Mouse (Mus musculus): ENCODE measurements around the gene Myo1b. TPM values are rescaled to one million over a fixed set of nuclear protein-coding genes. Genes with fewer than 3 reads are reported as not detected.

Myo1b gene
- total and polyA plus RNA-seq, 3 experiments: 0.07 TPM; not detected in 1

- no peak overlapping the region for H3K4me3 ChIP-seq (replicated peaks in 1 of 3; ENCODE audit: low read depth in 2 of 3, low read length in 2 of 3, poor library complexity in 1 of 3)
- peaks cover 0 to 7% of the 10 kb centered on the region in 2 experiments; a peak in 2 of 4 replicates for H3K4me1 ChIP-seq (ENCODE audit: control insufficient read depth in 1 of 2, insufficient read depth in 2 of 2)
- H3K36me3 ChIP-seq (replicated peaks in 1 of 2; ENCODE audit: control insufficient read depth in 1 of 2, insufficient read depth in 1 of 2, low read length in 1 of 2): no peaks in the 10 kb centered on the region
- TF ChIP-seq MAFK (IDR thresholded peaks at IDR 0.05; ENCODE audit: insufficient replicate concordance, low read length): no peak
- TF ChIP-seq GABPA (IDR thresholded peaks at IDR 0.05; ENCODE audit: insufficient replicate concordance, low read depth, low read length): no peak
- no peak for TF ChIP-seq E2F4 (IDR thresholded peaks at IDR 0.05; ENCODE audit: insufficient replicate concordance, low read depth, low read length)
- TF ChIP-seq USF1 (IDR thresholded peaks at IDR 0.05; ENCODE audit: low read depth, low read length): no peak
- no peak for TF ChIP-seq EP300 (IDR thresholded peaks at IDR 0.05; ENCODE audit: low read length)
- no peak for TF ChIP-seq TBP (conservative IDR thresholded peaks at IDR 0.05; ENCODE audit: low read depth, low read length)
- no peak for TF ChIP-seq JUND (conservative IDR thresholded peaks at IDR 0.05; ENCODE audit: low read depth, low read length)
- no peak for TF ChIP-seq BHLHE40 (IDR thresholded peaks at IDR 0.05; ENCODE audit: low read depth, low read length)
- no peaks in the 10 kb centered on the region for H3K9me3 ChIP-seq (replicated peaks; ENCODE audit: low read length)
- no peak overlapping the region for H3K4me2 ChIP-seq (ENCODE audit: insufficient read depth, low read depth, poor library complexity, severe bottlenecking)
- dilution Hi-C loops (cut with MboI; ENCODE audit: extremely low pct_ligation_motif_present, extremely low pct_unique_long_range_greater_than_20kb, low sequenced_read_pairs): no loop called here
- DNase-seq (ENCODE audit: extremely low read depth): no peak
- no peak overlapping the region for H3K9ac ChIP-seq (ENCODE audit: insufficient read depth, low read depth)
- H3K27ac ChIP-seq (ENCODE audit: insufficient read depth, low read depth): no peak overlapping the region
- no peaks in the 10 kb centered on the region for H3K27me3 ChIP-seq (replicated peaks)
- H3K79me2 ChIP-seq (replicated peaks; ENCODE audit: control insufficient read depth, extremely low read depth, insufficient read depth, poor library complexity, severe bottlenecking): no peaks in the 10 kb centered on the region
- in situ Hi-C loops (cut with MboI; ENCODE audit: low pct_ligation_motif_present, low pct_unique_long_range_greater_than_20kb, low sequenced_read_pairs): no loop called here
These were observed 164.9 kb downstream of the Myo1b start for GRCm38 (mm10) chr1:51751006-51751405.

GRCm38 (mm10) chr1:51748306-51748705 is 167.6 kb downstream of the Myo1b start:
- H3K4me1 ChIP-seq (ENCODE audit: control insufficient read depth in 1 of 2, insufficient read depth in 2 of 2): peaks cover 0 to 7% of the 10 kb centered on the region in 2 experiments; a peak in 2 of 4 replicates
- no peaks in the 10 kb centered on the region for H3K27me3 ChIP-seq (replicated peaks)
- in situ Hi-C loops (cut with MboI; ENCODE audit: low pct_ligation_motif_present, low pct_unique_long_range_greater_than_20kb, low sequenced_read_pairs) (no loop called here), dilution Hi-C loops (cut with MboI; ENCODE audit: extremely low pct_ligation_motif_present, extremely low pct_unique_long_range_greater_than_20kb, low sequenced_read_pairs) (no loop called here)
- no peaks in the 10 kb centered on the region for H3K9me3 ChIP-seq (replicated peaks; ENCODE audit: low read length)
- no peak overlapping the region for H3K4me2 ChIP-seq (ENCODE audit: insufficient read depth, low read depth, poor library complexity, severe bottlenecking)
- no peak overlapping the region for H3K27ac ChIP-seq (ENCODE audit: insufficient read depth, low read depth)
- no peak for DNase-seq (ENCODE audit: extremely low read depth)
- no peak overlapping the region for H3K9ac ChIP-seq (ENCODE audit: insufficient read depth, low read depth)
- TF ChIP-seq ELF1 (IDR thresholded peaks at IDR 0.05; ENCODE audit: low read depth, low read length) (no peak), NRF1 (IDR thresholded peaks at IDR 0.05; ENCODE audit: low read depth, low read length) (no peak), TBP (conservative IDR thresholded peaks at IDR 0.05; ENCODE audit: low read depth, low read length) (no peak), GABPA (IDR thresholded peaks at IDR 0.05; ENCODE audit: insufficient replicate concordance, low read depth, low read length) (no peak), SMC3 (IDR thresholded peaks at IDR 0.05; ENCODE audit: low read depth, low read length) (no peak), POLR2AphosphoS2 (IDR thresholded peaks at IDR 0.05; ENCODE audit: low read depth, low read length) (no peak)
- no peaks in the 10 kb centered on the region for H3K36me3 ChIP-seq (replicated peaks in 1 of 2; ENCODE audit: control insufficient read depth in 1 of 2, insufficient read depth in 1 of 2, low read length in 1 of 2)
- H3K4me3 ChIP-seq (replicated peaks in 1 of 3; ENCODE audit: low read depth in 2 of 3, low read length in 2 of 3, poor library complexity in 1 of 3): no peak overlapping the region
- no peaks in the 10 kb centered on the region for H3K79me2 ChIP-seq (replicated peaks; ENCODE audit: control insufficient read depth, extremely low read depth, insufficient read depth, poor library complexity, severe bottlenecking)

- Histone ChIP-seq H3K9me3 (replicated peaks; ENCODE audit: low read length) (no peaks in the 10 kb centered on the region), H3K4me3 (replicated peaks in 1 of 3; ENCODE audit: low read depth in 2 of 3, low read length in 2 of 3, poor library complexity in 1 of 3) (no peak overlapping the region), H3K36me3 (replicated peaks in 1 of 2; ENCODE audit: control insufficient read depth in 1 of 2, insufficient read depth in 1 of 2, low read length in 1 of 2) (no peaks in the 10 kb centered on the region), H3K4me2 (ENCODE audit: insufficient read depth, low read depth, poor library complexity, severe bottlenecking) (no peak overlapping the region), H3K27me3 (replicated peaks) (no peaks in the 10 kb centered on the region), H3K9ac (ENCODE audit: insufficient read depth, low read depth) (no peak overlapping the region), H3K79me2 (replicated peaks; ENCODE audit: control insufficient read depth, extremely low read depth, insufficient read depth, poor library complexity, severe bottlenecking) (no peaks in the 10 kb centered on the region), H3K27ac (ENCODE audit: insufficient read depth, low read depth) (no peak overlapping the region), H3K4me1 (ENCODE audit: control insufficient read depth in 1 of 2, insufficient read depth in 2 of 2) (peaks cover 0 to 14% of the 10 kb centered on the region in 2 experiments; a peak in 2 of 4 replicates)
- no peak for TF ChIP-seq IRF4 (IDR thresholded peaks at IDR 0.05; ENCODE audit: low read depth, low read length)
- no peak for TF ChIP-seq SMC3 (IDR thresholded peaks at IDR 0.05; ENCODE audit: low read depth, low read length)
- no peak for TF ChIP-seq SIN3A (IDR thresholded peaks at IDR 0.05; ENCODE audit: low read length)
- TF ChIP-seq ZMIZ1 (IDR thresholded peaks at IDR 0.05; ENCODE audit: low read depth, low read length): no peak
- no peak for TF ChIP-seq CHD1 (IDR thresholded peaks at IDR 0.05; ENCODE audit: low read depth, low read length)
- TF ChIP-seq HCFC1 (IDR thresholded peaks at IDR 0.05; ENCODE audit: low read depth, low read length): no peak
- TF ChIP-seq POLR2AphosphoS2 (IDR thresholded peaks at IDR 0.05; ENCODE audit: low read depth, low read length): no peak
- no peak for TF ChIP-seq EP300 (IDR thresholded peaks at IDR 0.05; ENCODE audit: low read length)
- no peak for TF ChIP-seq NELFE (IDR thresholded peaks at IDR 0.05; ENCODE audit: low read depth, low read length)
- TF ChIP-seq E2F4 (IDR thresholded peaks at IDR 0.05; ENCODE audit: insufficient replicate concordance, low read depth, low read length): no peak
- no peak for TF ChIP-seq USF1 (IDR thresholded peaks at IDR 0.05; ENCODE audit: low read depth, low read length)
- dilution Hi-C loops (cut with MboI; ENCODE audit: extremely low pct_ligation_motif_present, extremely low pct_unique_long_range_greater_than_20kb, low sequenced_read_pairs) (no loop called here), in situ Hi-C loops (cut with MboI; ENCODE audit: low pct_ligation_motif_present, low pct_unique_long_range_greater_than_20kb, low sequenced_read_pairs) (no loop called here)
- DNase-seq (ENCODE audit: extremely low read depth): no peak
These were observed 168.4 kb downstream of the Myo1b start for GRCm38 (mm10) chr1:51747494-51747893.

Measured in CH12.LX (cell line).